Mouse (Mus musculus) intestine, postnatal 0 days (tissue): Measurements from ENCODE around the gene Mup20. TPM values are rescaled to one million over a fixed set of nuclear protein-coding genes. Genes with fewer than 3 reads are reported as not detected.
A peak's percentile ranks its signal among the peaks of the same experiment; 100 is the strongest.
"Not testable (repeated sequence)": the region's sequence is repeated elsewhere in the genome, so short reads cannot be mapped to it uniquely, and the experiment has no call there.

Experiments used
- ATAC-seq: fragments of 200-750 bp; cut with Nextera tagmentation; 2 replicates; pipeline ENCODE4 v1.8.0; 2017; ENCODE audit warnings: mild to moderate bottlenecking, moderate TSS enrichment, moderate library complexity
- H3K27ac ChIP-seq: fragments of 300-500 bp; sonication (generic); 2 replicates; pipeline ENCODE4 v1.5.1; 2014; ENCODE audit warnings: mild to moderate bottlenecking, low read depth, low read length, moderate library complexity
- H3K27me3 ChIP-seq: fragments of 300-500 bp; sonication (generic); replicated peaks from 2 replicates; pipeline ENCODE4 v1.6.1; 2014; ENCODE audit warnings: low read length, mixed read lengths; ENCODE audit not compliant: control insufficient read depth, insufficient read depth
- H3K36me3 ChIP-seq: fragments of 300-500 bp; sonication (generic); 2 replicates; pipeline ENCODE4 v1.6.1; 2014; ENCODE audit warnings: mild to moderate bottlenecking, moderate library complexity; ENCODE audit not compliant: control insufficient read depth, insufficient read depth
- H3K4me1 ChIP-seq: fragments of 300-500 bp; sonication (generic); replicated peaks from 2 replicates; pipeline ENCODE4 v1.6.1; 2014; ENCODE audit warnings: antibody characterized with exemption, low read length, mixed read lengths; ENCODE audit not compliant: control insufficient read depth, insufficient read depth
- H3K4me2 ChIP-seq: fragments of 300-500 bp; sonication (generic); replicated peaks from 2 replicates; pipeline ENCODE4 v1.6.1; 2014; ENCODE audit warnings: low read depth, mild to moderate bottlenecking, moderate library complexity
- H3K4me3 ChIP-seq: fragments of 300-500 bp; sonication (generic); 2 replicates; pipeline ENCODE4 v1.5.1; 2014; ENCODE audit warnings: low read depth, low read length
- H3K9ac ChIP-seq: fragments of 300-500 bp; sonication (generic); 2 replicates; pipeline ENCODE4 v1.6.1; 2014; ENCODE audit warnings: mild to moderate bottlenecking, low read depth, low read length
- H3K9me3 ChIP-seq: fragments of 300-500 bp; sonication (generic); 2 replicates; pipeline ENCODE4 v1.6.1; 2016; ENCODE audit warnings: mixed run types; ENCODE audit not compliant: control insufficient read depth
- CTCF ChIP-seq: sonication (generic); IDR thresholded peaks from 2 replicates; pipeline ENCODE4 v1.5.1; 2016; ENCODE audit warnings: low read depth, mild to moderate bottlenecking, control low read depth, antibody characterized with exemption, moderate library complexity
- WGBS: fragments of 180-500 bp; shearing (Covaris S2); extraction: QIAGEN DNeasy Blood & Tissue Kit; methylation state at CpG from one replicate; pipeline ENCODE4 v1.1.7; 2014; 5-methylcytosine and 5-hydroxymethylcytosine counted together
- polyA plus RNA-seq: library from polyadenylated mRNA; unstranded; fragments of >200 nt; fragmentation: Nextera tagmentation; extraction: Ambion mirVana; gene quantifications from 2 replicates; pipeline ENCODE4 v1.2.1, GENCODE M21; 2015

The Mup20 gene
- polyA plus RNA-seq, result 0.22 and 0.29 TPM in 2 replicates

DNA sequence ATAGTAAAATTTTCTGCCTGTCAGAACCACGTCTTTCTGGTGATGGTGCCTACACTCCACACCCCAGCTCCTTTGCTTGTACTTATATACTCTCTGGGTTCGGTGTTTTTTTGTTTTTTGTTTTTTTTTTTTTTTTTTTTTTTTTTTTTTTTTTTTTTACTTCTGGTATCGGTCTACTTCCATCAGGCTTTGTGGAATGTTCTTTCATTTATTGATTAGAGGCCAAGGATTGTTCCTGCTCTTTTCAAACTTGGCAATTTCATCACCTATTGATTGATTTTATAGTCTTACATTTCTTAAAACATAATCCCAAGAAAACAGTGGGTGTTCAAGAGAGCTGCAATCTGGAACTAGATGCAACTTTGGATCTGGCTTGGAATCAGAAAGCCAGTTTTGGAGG, at the start of gene Mup20:
TSS of gene Mup20 (minus strand) at position 101 of the 400 bp plus-strand sequence.
- H3K4me3 ChIP-seq, H3K27me3 ChIP-seq, ATAC-seq, H3K36me3 ChIP-seq, H3K9me3 ChIP-seq, H3K27ac ChIP-seq, H3K4me2 ChIP-seq, H3K4me1 ChIP-seq, H3K9ac ChIP-seq: not testable (repeated sequence)
- 74% methylated on average over 2 of the region's 3 CpGs for WGBS

DNA sequence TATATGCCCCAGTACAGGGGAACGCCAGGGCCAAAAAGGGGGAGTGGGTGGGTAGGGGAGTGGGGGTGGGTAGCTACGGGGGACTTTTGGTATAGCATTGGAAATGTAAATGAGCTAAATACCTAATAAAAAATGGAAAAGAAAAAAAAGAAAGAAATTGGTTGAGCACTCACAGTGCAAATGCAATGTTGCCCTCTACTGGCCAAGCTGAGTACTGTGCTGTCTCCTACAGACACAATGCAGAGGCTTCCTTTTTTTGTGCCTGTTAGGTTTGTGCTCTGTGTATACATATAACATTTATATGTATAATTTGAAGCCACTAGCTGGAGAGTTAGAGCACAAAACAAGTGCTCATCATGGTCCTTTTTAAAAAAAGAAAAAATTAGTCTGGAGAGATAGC, 49.4 kb upstream of the Mup20 start:
- H3K27me3 ChIP-seq, ATAC-seq, H3K4me1 ChIP-seq, H3K4me2 ChIP-seq, H3K27ac ChIP-seq, H3K4me3 ChIP-seq, H3K36me3 ChIP-seq, H3K9me3 ChIP-seq, H3K9ac ChIP-seq: not testable (repeated sequence)
- WGBS, result 60% methylated on average over 1 of the region's 2 CpGs
- TF ChIP-seq CTCF, result peak; percentile 71

DNA sequence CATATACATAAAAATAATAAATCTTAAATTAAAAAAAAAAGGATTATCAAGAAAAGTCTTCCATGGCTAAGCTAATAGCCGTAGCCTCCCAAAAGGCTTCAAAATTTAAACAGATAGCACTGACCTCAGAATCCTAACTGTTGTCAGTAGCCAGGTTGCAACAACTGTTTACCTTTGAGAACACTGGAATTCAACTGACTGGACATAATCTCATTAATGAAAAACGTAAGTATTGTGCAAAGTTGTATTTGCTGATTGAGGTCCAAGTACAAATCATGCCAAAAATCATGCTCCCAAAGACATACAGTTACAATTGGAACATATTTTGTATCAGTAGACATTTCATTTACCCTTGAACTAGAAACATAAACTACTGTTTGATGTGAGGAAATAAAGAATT, 34.0 kb upstream of the Mup20 start:
- H3K4me3 ChIP-seq, result no peak overlapping the region
- 68% methylated on average over 2 of the region's 2 CpGs for WGBS

DNA sequence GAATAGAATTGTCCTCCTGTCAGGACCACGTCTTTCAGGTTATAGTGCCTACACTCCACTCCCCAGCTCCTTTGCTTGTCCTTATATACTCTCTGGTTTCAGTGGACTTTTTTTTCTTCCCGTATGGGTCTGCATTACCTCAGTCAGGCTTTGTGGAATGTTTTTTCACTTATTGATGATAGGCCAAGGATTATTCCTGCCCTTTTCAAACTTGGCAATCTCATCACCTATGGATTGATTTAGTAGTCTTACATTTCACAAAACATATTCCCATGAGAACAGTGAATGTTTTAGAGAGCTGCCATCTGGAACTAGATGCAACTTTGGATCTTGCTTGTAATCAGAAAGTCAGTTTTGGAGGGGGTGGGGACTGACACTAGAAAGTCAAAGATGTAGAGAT, 33.3 kb upstream of the Mup20 start, which contains the start of gene Mup3:
TSS of gene Mup3 (minus strand) at position 102 of the 400 bp plus-strand sequence.
- no peak within 1 kb of the TSS for H3K4me2 ChIP-seq
- no peak within 1 kb of the TSS for H3K9ac ChIP-seq
- no peak within 1 kb of the TSS for H3K27ac ChIP-seq
- H3K27me3 ChIP-seq, result no peaks in the 10 kb centered on the region
- 82% methylated on average over 2 of the region's 2 CpGs for WGBS
- no peak for ATAC-seq
- no peaks in the 10 kb centered on the region for H3K9me3 ChIP-seq
- no peak within 1 kb of the TSS for H3K4me3 ChIP-seq
- no peaks in the 10 kb centered on the region for H3K4me1 ChIP-seq
- TF ChIP-seq CTCF, result no peak
- H3K36me3 ChIP-seq, result no peaks in the 10 kb centered on the region

More for the DNA sequence above, 34.0 kb upstream of the Mup20 start:
- no peak overlapping the region for H3K4me2 ChIP-seq
- H3K9me3 ChIP-seq, result no peaks in the 10 kb centered on the region
- H3K27ac ChIP-seq, result no peak overlapping the region
- H3K9ac ChIP-seq, result no peak overlapping the region
- ATAC-seq, result no peak
- H3K36me3 ChIP-seq, result no peaks in the 10 kb centered on the region
- H3K27me3 ChIP-seq, result no peaks in the 10 kb centered on the region
- H3K4me1 ChIP-seq, result no peaks in the 10 kb centered on the region
- no peak for TF ChIP-seq CTCF

DNA sequence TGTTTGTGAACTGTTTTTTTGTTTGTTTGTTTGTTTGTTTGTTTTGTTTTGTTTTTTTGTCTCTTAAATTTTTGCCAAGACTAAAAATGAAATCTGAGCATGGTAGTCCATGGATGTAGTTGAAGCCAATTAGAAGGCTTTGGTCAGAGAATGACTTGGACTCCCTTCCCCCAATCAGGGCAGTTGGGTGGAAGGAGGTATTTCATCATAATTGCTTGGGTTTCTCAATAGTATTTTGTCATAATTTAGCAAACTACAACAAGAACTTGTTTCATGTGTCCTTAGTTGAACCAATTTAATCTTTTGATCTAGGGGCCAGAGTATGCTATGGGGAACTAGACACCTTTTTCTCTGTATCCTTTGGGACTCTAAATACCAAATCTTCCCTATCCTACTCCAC, 28.8 kb upstream of the Mup20 start:
- H3K27ac ChIP-seq, result no peak overlapping the region
- no peaks in the 10 kb centered on the region for H3K4me1 ChIP-seq
- no peaks in the 10 kb centered on the region for H3K9me3 ChIP-seq
- H3K36me3 ChIP-seq, result no peaks in the 10 kb centered on the region
- H3K27me3 ChIP-seq, result no peaks in the 10 kb centered on the region
- no peak for ATAC-seq
- no peak overlapping the region for H3K4me2 ChIP-seq
- no peak for TF ChIP-seq CTCF
- no peak overlapping the region for H3K4me3 ChIP-seq
- H3K9ac ChIP-seq, result no peak overlapping the region

DNA sequence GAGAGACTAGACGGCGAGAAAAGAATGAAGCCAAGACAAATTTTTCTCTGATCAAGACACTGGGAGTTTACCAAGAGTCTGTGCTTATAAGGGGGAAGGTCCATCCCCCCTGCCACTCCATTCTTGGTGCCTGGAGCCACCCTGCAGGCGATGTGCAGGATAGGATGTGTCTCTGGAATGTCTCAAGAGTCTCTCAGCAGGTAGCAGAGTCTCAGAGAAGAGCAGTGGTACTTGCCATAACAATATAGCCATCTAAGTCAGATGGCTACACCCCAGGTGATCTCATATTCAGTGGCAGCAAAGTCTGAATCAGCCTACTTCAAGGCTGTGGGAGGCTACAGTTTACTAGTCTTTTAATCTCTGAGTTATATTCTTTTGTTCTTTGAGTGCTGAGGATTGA, 21.2 kb upstream of the Mup20 start:
- no peak for ATAC-seq
- no peak for TF ChIP-seq CTCF
- H3K27ac ChIP-seq, result no peak overlapping the region
- H3K36me3 ChIP-seq, result no peaks in the 10 kb centered on the region
- H3K4me3 ChIP-seq, result no peak overlapping the region
- H3K9ac ChIP-seq, result no peak overlapping the region
- H3K9me3 ChIP-seq, result no peaks in the 10 kb centered on the region
- no peaks in the 10 kb centered on the region for H3K27me3 ChIP-seq
- 60% methylated on average over 3 of the region's 3 CpGs for WGBS
- no peaks in the 10 kb centered on the region for H3K4me1 ChIP-seq
- H3K4me2 ChIP-seq, result no peak overlapping the region

DNA sequence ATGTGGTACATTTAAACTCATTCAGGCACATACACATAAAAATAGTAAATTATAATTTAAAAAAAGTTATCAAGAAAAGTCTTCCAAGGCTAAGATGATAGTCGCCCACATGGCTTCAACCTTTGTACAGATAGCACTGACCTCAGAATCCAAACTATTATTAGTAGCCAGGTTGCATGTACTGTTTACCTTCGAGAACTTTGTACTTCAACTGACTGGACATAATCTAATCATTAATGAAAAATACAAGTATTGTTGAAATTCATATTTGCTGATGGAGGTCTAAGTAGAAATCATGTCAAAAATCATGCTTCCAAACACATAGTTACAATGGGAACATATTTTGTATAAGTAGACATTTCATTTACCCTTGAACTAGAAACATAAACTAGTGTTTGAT, 822 bp upstream of the Mup20 start:
- not testable (repeated sequence) for H3K4me2 ChIP-seq, H3K4me3 ChIP-seq, H3K27ac ChIP-seq, H3K36me3 ChIP-seq, H3K27me3 ChIP-seq, H3K4me1 ChIP-seq, H3K9ac ChIP-seq, ATAC-seq, H3K9me3 ChIP-seq
- WGBS, result 49% methylated on average over 2 of the region's 2 CpGs
